Mouse (Mus musculus): ENCODE data around the gene Olfr739. TPM values are rescaled to one million over a fixed set of nuclear protein-coding genes. Genes with fewer than 3 reads are reported as not detected.

Olfr739 gene
- polyA plus RNA-seq (2016; fragmentation: Nextera tagmentation; extraction: Ambion mirVana) = not detected in 2 replicates

DNA sequence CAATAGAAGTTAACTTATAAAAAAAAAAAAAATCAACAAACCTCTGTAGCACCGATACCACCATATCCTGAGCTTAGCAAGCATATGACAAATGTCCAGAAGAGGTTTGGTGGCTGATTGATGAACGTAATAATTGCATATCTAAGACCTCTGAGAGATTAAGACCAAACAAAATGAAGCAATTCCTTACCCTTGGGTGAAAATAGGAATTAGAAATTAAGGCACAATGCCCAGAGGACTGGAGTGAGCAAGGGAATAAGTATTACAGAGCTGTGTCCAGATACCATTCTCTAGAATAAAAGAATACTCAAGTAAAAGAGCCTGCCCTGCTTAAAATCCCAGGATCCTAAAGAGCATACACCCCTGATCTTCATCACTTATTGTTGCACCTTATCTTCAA lies at the start of gene Olfr739:
TSS of gene Olfr739 (plus strand) at position 301 of the 400 bp plus-strand sequence.
- no peak within 1 kb of the TSS for H3K4me3 ChIP-seq
- H3K27ac ChIP-seq (ENCODE audit: poor library complexity, severe bottlenecking) = no peak within 1 kb of the TSS
- no peaks in the 10 kb centered on the region for H3K9me3 ChIP-seq (replicated peaks)
- no peak within 1 kb of the TSS for H3K9ac ChIP-seq
- H3K4me2 ChIP-seq = no peak within 1 kb of the TSS
- H3K4me1 ChIP-seq (replicated peaks) = no peaks in the 10 kb centered on the region
- H3K27me3 ChIP-seq (replicated peaks) = no peaks in the 10 kb centered on the region
- ATAC-seq (ENCODE audit: insufficient number of reproducible peaks, low FRiP score) = no peak
- WGBS = 59% methylated on average over 2 of the region's 2 CpGs
- no peaks in the 10 kb centered on the region for H3K36me3 ChIP-seq

DNA sequence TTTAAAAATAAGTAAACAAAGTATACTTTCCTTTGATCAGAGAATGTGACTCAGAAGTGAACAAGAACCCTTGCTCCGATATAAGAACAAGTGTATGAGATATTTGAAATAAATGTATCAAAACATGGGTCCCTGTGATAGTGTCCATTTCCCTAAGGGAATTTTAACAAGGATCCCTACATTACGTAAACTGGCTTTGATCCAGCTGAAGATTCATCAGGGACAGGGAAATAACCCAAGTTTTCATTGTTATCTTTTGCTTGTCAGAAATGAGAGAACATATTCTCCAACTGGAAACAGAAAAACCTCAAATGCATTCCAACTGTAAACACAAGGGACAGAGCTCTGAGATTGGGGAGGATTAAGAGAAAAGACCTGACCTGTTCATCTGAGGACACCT lies 37.6 kb upstream of the Olfr739 start, which contains the start of gene Olfr736:
TSS of gene Olfr736 (plus strand) at position 301 of the 400 bp plus-strand sequence.
- Histone ChIP-seq H3K36me3 (no peaks in the 10 kb centered on the region), H3K4me1 (replicated peaks) (no peaks in the 10 kb centered on the region), H3K9ac (no peak within 1 kb of the TSS), H3K27ac (ENCODE audit: poor library complexity, severe bottlenecking) (no peak within 1 kb of the TSS), H3K9me3 (replicated peaks) (peaks cover 1% of the 10 kb centered on the region; the same call in 1 of the 2 replicates), H3K4me3 (no peak within 1 kb of the TSS), H3K27me3 (replicated peaks) (no peaks in the 10 kb centered on the region), H3K4me2 (no peak within 1 kb of the TSS)
- 83% methylated on average over 2 of the region's 2 CpGs for WGBS
- no peak for ATAC-seq (ENCODE audit: insufficient number of reproducible peaks, low FRiP score)

DNA sequence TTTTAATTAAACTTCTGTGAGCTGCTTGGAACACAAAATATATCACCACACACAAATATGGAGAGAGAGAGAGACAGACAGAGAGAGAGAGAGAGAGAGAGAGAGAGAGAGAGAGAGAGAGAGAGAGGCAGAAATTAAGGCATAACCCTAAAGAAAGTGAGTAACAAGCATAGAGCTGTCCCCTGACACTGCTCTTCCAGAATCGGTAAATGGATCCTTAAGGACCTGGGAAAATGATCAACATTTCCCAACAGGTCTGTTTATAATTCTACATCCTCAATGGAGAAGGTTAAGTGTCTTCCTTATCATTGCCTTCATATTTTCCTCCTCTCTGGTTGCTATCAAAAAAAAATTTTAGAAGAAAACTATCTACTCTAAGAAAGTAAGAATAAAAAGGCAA lies 11.2 kb upstream of the Olfr739 start, which contains the start of gene Olfr738:
TSS of gene Olfr738 (plus strand) at position 301 of the 400 bp plus-strand sequence.
- no peak within 1 kb of the TSS for H3K4me3 ChIP-seq
- WGBS = 67% methylated on average over 1 of the region's 1 CpGs
- no peaks in the 10 kb centered on the region for H3K27me3 ChIP-seq (replicated peaks)
- no peak for ATAC-seq (ENCODE audit: insufficient number of reproducible peaks, low FRiP score)
- no peaks in the 10 kb centered on the region for H3K9me3 ChIP-seq (replicated peaks)
- no peaks in the 10 kb centered on the region for H3K4me1 ChIP-seq (replicated peaks)
- no peaks in the 10 kb centered on the region for H3K36me3 ChIP-seq
- no peak within 1 kb of the TSS for H3K27ac ChIP-seq (ENCODE audit: poor library complexity, severe bottlenecking)
- no peak within 1 kb of the TSS for H3K9ac ChIP-seq
- no peak within 1 kb of the TSS for H3K4me2 ChIP-seq

DNA sequence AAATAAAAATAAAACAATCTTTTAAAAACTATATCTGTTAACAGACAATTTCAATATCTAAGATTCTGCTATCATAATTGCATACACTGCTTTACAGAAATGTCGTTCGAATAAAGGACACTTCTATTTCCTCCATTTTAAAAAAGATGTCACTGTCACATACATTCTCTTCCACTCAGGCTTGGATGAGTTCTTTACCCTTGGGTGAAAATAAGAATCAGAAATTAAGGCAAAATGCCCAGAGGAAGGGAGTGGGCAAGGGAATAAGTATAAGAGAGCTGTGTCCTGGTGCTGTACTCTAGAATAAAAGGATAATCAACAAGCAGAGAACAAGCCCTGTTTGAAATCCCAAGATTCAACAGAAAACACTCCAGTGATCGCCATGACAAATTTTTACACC lies 26.8 kb downstream of the Olfr739 start, which contains the start of gene Olfr740:
TSS of gene Olfr740 (plus strand) at position 301 of the 400 bp plus-strand sequence.
- WGBS = 80% methylated on average over 3 of the region's 3 CpGs
- no peaks in the 10 kb centered on the region for H3K36me3 ChIP-seq
- H3K4me2 ChIP-seq = no peak within 1 kb of the TSS
- H3K27me3 ChIP-seq (replicated peaks) = no peaks in the 10 kb centered on the region
- H3K4me1 ChIP-seq (replicated peaks) = no peaks in the 10 kb centered on the region
- no peak within 1 kb of the TSS for H3K9ac ChIP-seq
- H3K9me3 ChIP-seq (replicated peaks) = no peaks in the 10 kb centered on the region
- no peak within 1 kb of the TSS for H3K4me3 ChIP-seq
- H3K27ac ChIP-seq (ENCODE audit: poor library complexity, severe bottlenecking) = no peak within 1 kb of the TSS
- no peak for ATAC-seq (ENCODE audit: insufficient number of reproducible peaks, low FRiP score)

DNA sequence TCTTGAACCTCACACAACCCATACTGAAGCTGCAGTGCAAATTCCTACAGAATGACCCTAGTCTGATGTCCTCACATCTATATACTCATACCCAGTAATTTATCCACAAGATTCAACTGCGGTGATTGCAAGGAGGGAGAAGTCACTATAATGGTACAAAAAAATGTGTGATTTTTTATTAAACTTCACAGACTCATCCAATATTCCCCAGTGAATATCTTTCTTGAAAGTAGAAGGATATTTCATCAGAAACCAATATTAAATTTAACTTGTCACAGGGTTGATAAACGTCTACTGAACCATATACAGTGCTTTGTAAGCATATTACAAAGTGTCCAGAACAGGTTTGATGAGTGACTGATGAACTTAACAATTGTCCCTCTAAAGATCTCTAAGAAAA lies 54.0 kb downstream of the Olfr739 start, which contains the start of gene Olfr741:
TSS of gene Olfr741 (plus strand) at position 301 of the 400 bp plus-strand sequence.
- Histone ChIP-seq H3K9me3 (replicated peaks) (0 out of 2 replicates have a peak, but pooled peaks cover 3% of the 10 kb centered on the region), H3K4me2 (no peak within 1 kb of the TSS), H3K27me3 (replicated peaks) (no peaks in the 10 kb centered on the region), H3K36me3 (no peaks in the 10 kb centered on the region), H3K4me1 (replicated peaks) (no peaks in the 10 kb centered on the region), H3K4me3 (no peak within 1 kb of the TSS), H3K27ac (ENCODE audit: poor library complexity, severe bottlenecking) (no peak within 1 kb of the TSS), H3K9ac (no peak within 1 kb of the TSS)
- 50% methylated on average over 2 of the region's 2 CpGs for WGBS
- ATAC-seq (ENCODE audit: insufficient number of reproducible peaks, low FRiP score) = no peak

Other genes with a start within 250 kb of the Olfr739 start
- not detected in 2 replicates for gene Olfr730, start 230.4 kb upstream of the Olfr739 start, polyA plus RNA-seq (2016; fragmentation: Nextera tagmentation; extraction: Ambion mirVana)
- not detected in 2 replicates for gene Olfr731, start 176.8 kb upstream of the Olfr739 start, polyA plus RNA-seq (2016; fragmentation: Nextera tagmentation; extraction: Ambion mirVana)
- not detected in 2 replicates for gene Olfr732, start 134.4 kb upstream of the Olfr739 start, polyA plus RNA-seq (2016; fragmentation: Nextera tagmentation; extraction: Ambion mirVana)
- gene Olfr733, start 117.1 kb upstream of the Olfr739 start, polyA plus RNA-seq (2016; fragmentation: Nextera tagmentation; extraction: Ambion mirVana) = not detected in 2 replicates
- not detected in 2 replicates for gene Olfr734, start 91.9 kb upstream of the Olfr739 start, polyA plus RNA-seq (2016; fragmentation: Nextera tagmentation; extraction: Ambion mirVana)
- not detected in 2 replicates for gene Olfr735, start 69.8 kb upstream of the Olfr739 start, polyA plus RNA-seq (2016; fragmentation: Nextera tagmentation; extraction: Ambion mirVana)
- gene Tlr11, start 60.7 kb upstream of the Olfr739 start, polyA plus RNA-seq (2016; fragmentation: Nextera tagmentation; extraction: Ambion mirVana) = not detected in 2 replicates
- gene Olfr736, start 37.5 kb upstream of the Olfr739 start, polyA plus RNA-seq (2016; fragmentation: Nextera tagmentation; extraction: Ambion mirVana) = not detected in 2 replicates
- not detected in 2 replicates for gene Olfr738, start 11.1 kb upstream of the Olfr739 start, polyA plus RNA-seq (2016; fragmentation: Nextera tagmentation; extraction: Ambion mirVana)
- gene Olfr740, start 26.9 kb downstream of the Olfr739 start, polyA plus RNA-seq (2016; fragmentation: Nextera tagmentation; extraction: Ambion mirVana) = not detected in 2 replicates
- gene Olfr741, start 54.1 kb downstream of the Olfr739 start, polyA plus RNA-seq (2016; fragmentation: Nextera tagmentation; extraction: Ambion mirVana) = not detected in 2 replicates
- not detected in 2 replicates for gene Olfr742, start 85.0 kb downstream of the Olfr739 start, polyA plus RNA-seq (2016; fragmentation: Nextera tagmentation; extraction: Ambion mirVana)
- gene Olfr743, start 103.2 kb downstream of the Olfr739 start, polyA plus RNA-seq (2016; fragmentation: Nextera tagmentation; extraction: Ambion mirVana) = not detected in 2 replicates
- gene Olfr744, start 196.3 kb downstream of the Olfr739 start, polyA plus RNA-seq (2016; fragmentation: Nextera tagmentation; extraction: Ambion mirVana) = not detected in 2 replicates
- gene Olfr745, start 220.8 kb downstream of the Olfr739 start, polyA plus RNA-seq (2016; fragmentation: Nextera tagmentation; extraction: Ambion mirVana) = not detected in 2 replicates
- gene Olfr746, start 228.5 kb downstream of the Olfr739 start, polyA plus RNA-seq (2016; fragmentation: Nextera tagmentation; extraction: Ambion mirVana) = not detected in 2 replicates